Mouse (Mus musculus): ENCODE measurements around the gene Sufu. TPM values are rescaled to one million over a fixed set of nuclear protein-coding genes. Genes with fewer than 3 reads are reported as not detected.

The Sufu gene
- polyA plus RNA-seq (2014; fragmentation: Illumina TruSeq; extraction: RNeasy Lipid Tissue Mini Kit (QIAGEN cat#74804); ENCODE audit: low read depth, low replicate concordance): 15.2 TPM

GRCm38 (mm10) chr19:46396686-46397435, at the start of gene Sufu:
Gene Sufu (plus strand): TSS chr19:46396896.

GRCm38 (mm10) chr19:46350168-46350932, 46.3 kb upstream of the Sufu start, which contains the start of gene 2310034G01Rik:
Gene 2310034G01Rik (minus strand): TSS chr19:46350302.

GRCm38 (mm10) chr19:46395109-46396009, 1.3 kb upstream of the Sufu start, which contains the start of gene Actr1a:
Gene Actr1a (minus strand): TSS chr19:46395748.

GRCm38 (mm10) chr19:46501401-46502068, 104.8 kb downstream of the Sufu start, which contains the start of gene Trim8:
Gene Trim8 (plus strand): TSS chr19:46501702.

Other genes with a start within 250 kb of the Sufu start
- not detected for gene Pitx3, start 248.6 kb upstream of the Sufu start, polyA plus RNA-seq (2014; fragmentation: Illumina TruSeq; extraction: RNeasy Lipid Tissue Mini Kit (QIAGEN cat#74804); ENCODE audit: low read depth, low replicate concordance)
- gene Gbf1, start 244.4 kb upstream of the Sufu start, polyA plus RNA-seq (2014; fragmentation: Illumina TruSeq; extraction: RNeasy Lipid Tissue Mini Kit (QIAGEN cat#74804); ENCODE audit: low read depth, low replicate concordance): 51.0 TPM
- gene Nfkb2, start 92.6 kb upstream of the Sufu start, polyA plus RNA-seq (2014; fragmentation: Illumina TruSeq; extraction: RNeasy Lipid Tissue Mini Kit (QIAGEN cat#74804); ENCODE audit: low read depth, low replicate concordance): 0.14 TPM
- 3.7 TPM for gene Psd, start 69.7 kb upstream of the Sufu start, polyA plus RNA-seq (2014; fragmentation: Illumina TruSeq; extraction: RNeasy Lipid Tissue Mini Kit (QIAGEN cat#74804); ENCODE audit: low read depth, low replicate concordance)
- not detected for gene Fbxl15, start 68.7 kb upstream of the Sufu start, polyA plus RNA-seq (2014; fragmentation: Illumina TruSeq; extraction: RNeasy Lipid Tissue Mini Kit (QIAGEN cat#74804); ENCODE audit: low read depth, low replicate concordance)
- 2.7 TPM for gene Cuedc2, start 58.2 kb upstream of the Sufu start, polyA plus RNA-seq (2014; fragmentation: Illumina TruSeq; extraction: RNeasy Lipid Tissue Mini Kit (QIAGEN cat#74804); ENCODE audit: low read depth, low replicate concordance)
- 0.69 TPM for gene Mfsd13a, start 55.8 kb upstream of the Sufu start, polyA plus RNA-seq (2014; fragmentation: Illumina TruSeq; extraction: RNeasy Lipid Tissue Mini Kit (QIAGEN cat#74804); ENCODE audit: low read depth, low replicate concordance)
- gene 2310034G01Rik, start 46.6 kb upstream of the Sufu start, polyA plus RNA-seq (2014; fragmentation: Illumina TruSeq; extraction: RNeasy Lipid Tissue Mini Kit (QIAGEN cat#74804); ENCODE audit: low read depth, low replicate concordance): 0.15 TPM
- gene Actr1a, start 1.1 kb upstream of the Sufu start, polyA plus RNA-seq (2014; fragmentation: Illumina TruSeq; extraction: RNeasy Lipid Tissue Mini Kit (QIAGEN cat#74804); ENCODE audit: low read depth, low replicate concordance): 87.0 TPM
- 0.36 TPM for gene Trim8, start 104.8 kb downstream of the Sufu start, polyA plus RNA-seq (2014; fragmentation: Illumina TruSeq; extraction: RNeasy Lipid Tissue Mini Kit (QIAGEN cat#74804); ENCODE audit: low read depth, low replicate concordance)
- gene Arl3, start 176.3 kb downstream of the Sufu start, polyA plus RNA-seq (2014; fragmentation: Illumina TruSeq; extraction: RNeasy Lipid Tissue Mini Kit (QIAGEN cat#74804); ENCODE audit: low read depth, low replicate concordance): 300 TPM
- gene Sfxn2, start 176.5 kb downstream of the Sufu start, polyA plus RNA-seq (2014; fragmentation: Illumina TruSeq; extraction: RNeasy Lipid Tissue Mini Kit (QIAGEN cat#74804); ENCODE audit: low read depth, low replicate concordance): 2.3 TPM
- gene Wbp1l, start 202.2 kb downstream of the Sufu start, polyA plus RNA-seq (2014; fragmentation: Illumina TruSeq; extraction: RNeasy Lipid Tissue Mini Kit (QIAGEN cat#74804); ENCODE audit: low read depth, low replicate concordance): 3.6 TPM

Data from testis, adult 10 weeks (tissue).